Mouse (Mus musculus) liver, embryonic 14.5 days (tissue): ENCODE measurements around the gene Cyld. TPM values are rescaled to one million over a fixed set of nuclear protein-coding genes. Genes with fewer than 3 reads are reported as not detected.

Source experiments
- ATAC-seq: fragments of 200-750 bp; cut with Nextera tagmentation; 2 replicates; pipeline ENCODE4 v1.8.0; 2017; ENCODE audit warnings: moderate number of reproducible peaks, mild to moderate bottlenecking, moderate library complexity; ENCODE audit not compliant: insufficient read depth
- DNase-seq, 3 experiments: peaks; one replicate each; pipeline ENCODE4 v3.0.0-alpha.2; 2012 to 2013; ENCODE audit warnings: low read depth in 3 of 3, low spot score in 3 of 3
- H3K27ac ChIP-seq: fragments of 300-500 bp; sonication (generic); 2 replicates; pipeline ENCODE4 v1.5.1; 2014; ENCODE audit warnings: moderate library complexity, mild to moderate bottlenecking, control low read depth, inconsistent platforms
- H3K27me3 ChIP-seq: fragments of 300-500 bp; sonication (generic); 2 replicates; pipeline ENCODE4 v1.6.1; 2014; ENCODE audit warnings: mild to moderate bottlenecking, low read length, moderate library complexity; ENCODE audit not compliant: control insufficient read depth, insufficient read depth
- H3K36me3 ChIP-seq: fragments of 300-500 bp; sonication (generic); replicated peaks from 2 replicates; pipeline ENCODE4 v1.6.1; 2014; ENCODE audit warnings: low read depth; ENCODE audit not compliant: control insufficient read depth, insufficient read depth
- H3K4me1 ChIP-seq, 2 experiments: fragments of 200-500 bp in 1 of 2; fragments of 300-500 bp in 1 of 2; sonication (generic) in 1 of 2; replicated peaks; 2 replicates each; pipeline ENCODE4 v1.6.1; 2012 to 2014; ENCODE audit warnings: antibody characterized with exemption in 1 of 2, inconsistent platforms in 1 of 2, low read length in 1 of 2; ENCODE audit not compliant: control insufficient read depth in 2 of 2, insufficient read depth in 2 of 2
- H3K4me2 ChIP-seq: fragments of 300-500 bp; sonication (generic); 2 replicates; pipeline ENCODE4 v1.6.1; 2014; ENCODE audit warnings: low read depth, mild to moderate bottlenecking, control low read depth, moderate library complexity
- H3K4me3 ChIP-seq, 2 experiments: fragments of 200-500 bp in 1 of 2; fragments of 300-500 bp in 1 of 2; sonication (generic) in 1 of 2; 2 replicates each; pipeline ENCODE4 v1.5.1; 2012 to 2014; ENCODE audit warnings: low read depth in 2 of 2, low read length in 2 of 2, mild to moderate bottlenecking in 2 of 2, control low read depth in 1 of 2, inconsistent platforms in 1 of 2, moderate library complexity in 1 of 2; ENCODE audit not compliant: insufficient read depth in 1 of 2
- H3K9ac ChIP-seq: fragments of 300-500 bp; sonication (generic); replicated peaks from 2 replicates; pipeline ENCODE4 v1.6.1; 2014; ENCODE audit warnings: mild to moderate bottlenecking, control low read depth, moderate library complexity
- H3K9me3 ChIP-seq: fragments of 300-500 bp; sonication (generic); 2 replicates; pipeline ENCODE4 v1.6.1; 2016; ENCODE audit warnings: low read length, mixed read lengths; ENCODE audit not compliant: control insufficient read depth
- CTCF ChIP-seq: IDR thresholded peaks from 2 replicates; pipeline ENCODE4 v1.5.1; 2016; ENCODE audit warnings: antibody characterized with exemption, low read depth, control low read depth
- EP300 ChIP-seq: IDR thresholded peaks from 2 replicates; pipeline ENCODE4 v1.6.1; 2016; ENCODE audit warnings: antibody characterized with exemption, low read depth
- WGBS: fragments of 180-500 bp; shearing (Covaris S2); extraction: QIAGEN DNeasy Blood & Tissue Kit; methylation state at CpG from one replicate; pipeline ENCODE4 v1.1.7; 2014; ENCODE audit not compliant: insufficient replicate concordance; 5-methylcytosine and 5-hydroxymethylcytosine counted together
- polyA plus RNA-seq, 2 experiments: library from polyadenylated mRNA; depleted of rRNA in 1 of 2; stranded (reverse) in 1 of 2; unstranded in 1 of 2; fragments of >200 nt; fragmentation: Nextera tagmentation in 1 of 2; extraction: Ambion mirVana in 1 of 2; gene quantifications; 2 replicates each; pipeline versions ENCODE4 v1.2.1 to v1.2.3; 2012 to 2014

Gene Cyld
- polyA plus RNA-seq, 2 experiments: 2.7 to 5.2 TPM

GRCm38 (mm10) chr8:88686906-88687235 lies 10.0 kb upstream of the Cyld start:
- DNase-seq (no peak), ATAC-seq (no peak)
- H3K4me1 ChIP-seq: no peaks in the 10 kb centered on the region
- H3K4me2 ChIP-seq: no peak overlapping the region
- H3K4me3 ChIP-seq: no peak overlapping the region
- no peak for TF ChIP-seq CTCF
- TF ChIP-seq EP300: no peak
- 64% methylated on average over 8 of the region's 8 CpGs for WGBS
- H3K9me3 ChIP-seq: no peaks in the 10 kb centered on the region
- H3K9ac ChIP-seq: no peak overlapping the region
- H3K27me3 ChIP-seq: no peaks in the 10 kb centered on the region
- H3K27ac ChIP-seq: no peak overlapping the region
- no peaks in the 10 kb centered on the region for H3K36me3 ChIP-seq

GRCm38 (mm10) chr8:88689151-88689550 lies 7.7 kb upstream of the Cyld start:
- H3K36me3 ChIP-seq: no peaks in the 10 kb centered on the region
- no peak overlapping the region for H3K4me3 ChIP-seq
- DNase-seq (no peak), ATAC-seq (no peak)
- no peak overlapping the region for H3K9ac ChIP-seq
- no peak overlapping the region for H3K4me2 ChIP-seq
- H3K27ac ChIP-seq: no peak overlapping the region
- 57% methylated on average over 6 of the region's 6 CpGs for WGBS
- H3K27me3 ChIP-seq: no peaks in the 10 kb centered on the region
- H3K4me1 ChIP-seq: no peaks in the 10 kb centered on the region
- H3K9me3 ChIP-seq: no peaks in the 10 kb centered on the region
- TF ChIP-seq CTCF: no peak
- no peak for TF ChIP-seq EP300

GRCm38 (mm10) chr8:88689891-88690290 lies 6.9 kb upstream of the Cyld start:
- Histone ChIP-seq H3K4me1 (no peaks in the 10 kb centered on the region; a peak in 1 of 4 replicates), H3K4me3 (no peak overlapping the region), H3K27ac (no peak overlapping the region), H3K9me3 (no peaks in the 10 kb centered on the region), H3K4me2 (no peak overlapping the region), H3K9ac (no peak overlapping the region), H3K36me3 (no peaks in the 10 kb centered on the region), H3K27me3 (no peaks in the 10 kb centered on the region)
- DNase-seq (no peak), ATAC-seq (no peak)
- TF ChIP-seq EP300 (no peak), CTCF (no peak)
- WGBS: 62% methylated on average over 6 of the region's 6 CpGs

GRCm38 (mm10) chr8:88691342-88691948 lies 5.4 kb upstream of the Cyld start:
- Histone ChIP-seq H3K4me2 (no peak overlapping the region), H3K36me3 (no peaks in the 10 kb centered on the region), H3K27ac (no peak overlapping the region), H3K4me3 (no peak overlapping the region), H3K27me3 (no peaks in the 10 kb centered on the region), H3K4me1 (peaks cover 0 to 4% of the 10 kb centered on the region in 2 experiments; a peak in 3 of 4 replicates), H3K9ac (no peak overlapping the region), H3K9me3 (no peaks in the 10 kb centered on the region)
- DNase-seq: no peak
- ATAC-seq: no peak
- WGBS: 28% methylated on average over 4 of the region's 4 CpGs
- no peak for TF ChIP-seq EP300
- TF ChIP-seq CTCF: no peak

GRCm38 (mm10) chr8:88691961-88692360 lies 4.9 kb upstream of the Cyld start:
- H3K36me3 ChIP-seq: no peaks in the 10 kb centered on the region
- WGBS: 16% methylated on average over 7 of the region's 7 CpGs
- H3K27me3 ChIP-seq: no peaks in the 10 kb centered on the region
- H3K9me3 ChIP-seq: no peaks in the 10 kb centered on the region
- no peak overlapping the region for H3K4me3 ChIP-seq
- no peak overlapping the region for H3K9ac ChIP-seq
- H3K4me2 ChIP-seq: no peak overlapping the region
- H3K27ac ChIP-seq: no peak overlapping the region
- no peak for ATAC-seq
- H3K4me1 ChIP-seq: peaks cover 0 to 4% of the 10 kb centered on the region in 2 experiments; a peak in 3 of 4 replicates
- TF ChIP-seq CTCF (no peak), EP300 (no peak)
- no peak for DNase-seq
